Mouse (Mus musculus): ENCODE measurements around the gene Unc5a. TPM values are rescaled to one million over a fixed set of nuclear protein-coding genes. Genes with fewer than 3 reads are reported as not detected.
A peak's percentile ranks its signal among the peaks of the same experiment; 100 is the strongest.

The Unc5a gene
- total RNA-seq, 2 experiments from 2014 or later: 110 to 116 TPM

DNA sequence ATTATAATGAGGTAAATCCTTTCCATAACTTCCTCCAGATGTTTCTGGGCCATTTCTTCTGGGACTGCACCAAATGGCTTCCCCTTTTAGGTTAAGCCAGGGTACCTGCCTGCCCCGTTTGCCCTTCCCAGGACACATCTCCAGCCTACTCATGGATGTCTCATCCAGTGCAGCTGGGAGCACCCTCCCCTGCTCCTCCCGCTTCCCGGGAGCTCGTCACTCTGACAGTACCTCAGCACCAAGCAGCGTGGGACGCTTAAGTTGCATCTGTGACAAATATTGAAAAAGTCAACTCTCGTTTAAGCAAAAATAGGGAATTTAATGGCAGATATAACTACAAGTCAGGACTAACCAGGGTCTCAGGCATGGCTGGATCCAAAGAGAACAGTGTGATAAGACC lies 8.1 kb downstream of the Unc5a start:
- no peak overlapping the region for H3K4me3 ChIP-seq
- H3K27ac ChIP-seq: no peak overlapping the region
- intact Hi-C loops (cut with DNase I): no loop called here
- DNase-seq (ENCODE audit: extremely low spot score in 1 of 2, low spot score in 2 of 2): no peak
- TF ChIP-seq CTCF (IDR thresholded peaks at IDR 0.05): no peak

DNA sequence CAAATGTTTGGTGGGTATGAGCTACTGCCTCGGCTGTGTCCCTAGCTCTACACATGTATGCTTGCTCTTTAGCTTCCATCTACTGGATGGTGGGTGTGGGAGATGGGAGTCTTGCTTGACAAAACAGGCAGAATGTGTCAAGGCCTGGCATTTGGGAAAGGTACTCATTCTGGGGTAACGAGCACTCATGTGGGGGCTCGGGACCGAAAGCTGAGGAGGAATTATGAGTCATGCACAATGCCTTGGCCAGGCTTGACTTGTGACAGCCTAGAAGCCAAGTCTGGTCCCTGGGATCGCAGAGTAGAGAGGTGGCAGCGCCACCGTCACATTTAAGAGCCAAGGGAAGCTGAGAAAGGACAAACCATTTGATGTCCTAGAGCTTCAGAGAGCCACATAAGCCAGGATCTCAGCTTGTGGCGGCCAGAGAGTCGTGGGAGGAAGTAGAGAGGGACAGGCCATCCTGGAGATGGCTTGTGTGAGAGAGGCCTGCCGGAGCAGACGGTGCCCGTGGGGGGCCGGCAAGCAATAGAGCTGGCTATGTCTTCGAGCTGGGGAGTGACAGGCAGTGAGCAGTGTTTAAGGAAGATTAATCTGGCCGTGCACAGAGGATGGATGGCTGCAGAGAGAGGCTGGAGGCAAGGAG lies 10.0 kb downstream of the Unc5a start:
- intact Hi-C loops (cut with DNase I): loop anchor here (2.0 kb wide), 1 partner anchor 42 kb away; no protein-coding TSS in a partner anchor
- Histone ChIP-seq H3K27ac (peak overlapping the region; percentile 67; the same call in 1 of the 2 replicates), H3K4me3 (no peak overlapping the region)
- TF ChIP-seq CTCF (IDR thresholded peaks at IDR 0.05): no peak
- DNase-seq (ENCODE audit: extremely low spot score in 1 of 2, low spot score in 2 of 2): no peak

- DNase-seq (ENCODE audit: extremely low spot score in 1 of 2, low spot score in 2 of 2): no peak
- intact Hi-C loops (cut with DNase I): loop anchor here (2.0 kb wide), 1 partner anchor 41 kb away; no protein-coding TSS in a partner anchor
- no peak overlapping the region for H3K27ac ChIP-seq
- H3K4me3 ChIP-seq: no peak overlapping the region
- TF ChIP-seq CTCF (IDR thresholded peaks at IDR 0.05): no peak
Observed at GRCm38 (mm10) chr13:54959842-54960241, 10.6 kb downstream of the Unc5a start.

DNA sequence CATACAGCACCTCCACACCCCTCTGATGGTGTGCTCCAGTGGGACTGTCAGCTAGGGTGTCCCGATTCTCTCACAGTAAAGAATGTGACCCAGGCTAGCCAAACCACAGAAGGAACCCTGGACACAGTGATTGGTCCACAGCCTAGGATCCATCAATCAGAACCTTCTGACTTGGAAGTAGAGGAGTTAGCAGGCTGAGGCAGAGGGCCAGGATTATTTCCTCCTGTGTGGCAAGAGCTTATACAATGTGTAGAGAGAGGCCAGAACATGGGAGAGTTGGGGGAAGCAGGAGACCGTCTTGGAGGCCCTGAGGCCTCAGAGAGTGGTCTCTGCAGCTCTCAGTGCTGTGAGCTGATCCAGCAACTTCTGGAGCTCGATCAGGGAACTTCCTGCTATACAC lies 11.3 kb downstream of the Unc5a start:
- no peak overlapping the region for H3K27ac ChIP-seq
- no peak overlapping the region for H3K4me3 ChIP-seq
- TF ChIP-seq CTCF (IDR thresholded peaks at IDR 0.05): no peak
- no peak for DNase-seq (ENCODE audit: extremely low spot score in 1 of 2, low spot score in 2 of 2)
- intact Hi-C loops (cut with DNase I): no loop called here

- no peak overlapping the region for H3K4me3 ChIP-seq
- H3K27ac ChIP-seq: no peak overlapping the region
- peak; percentile 49 for TF ChIP-seq CTCF (IDR thresholded peaks at IDR 0.05)
- no peak for DNase-seq (ENCODE audit: extremely low spot score in 1 of 2, low spot score in 2 of 2)
- intact Hi-C loops (cut with DNase I): no loop called here
Observed at GRCm38 (mm10) chr13:54965256-54965655, 16.0 kb downstream of the Unc5a start.

DNA sequence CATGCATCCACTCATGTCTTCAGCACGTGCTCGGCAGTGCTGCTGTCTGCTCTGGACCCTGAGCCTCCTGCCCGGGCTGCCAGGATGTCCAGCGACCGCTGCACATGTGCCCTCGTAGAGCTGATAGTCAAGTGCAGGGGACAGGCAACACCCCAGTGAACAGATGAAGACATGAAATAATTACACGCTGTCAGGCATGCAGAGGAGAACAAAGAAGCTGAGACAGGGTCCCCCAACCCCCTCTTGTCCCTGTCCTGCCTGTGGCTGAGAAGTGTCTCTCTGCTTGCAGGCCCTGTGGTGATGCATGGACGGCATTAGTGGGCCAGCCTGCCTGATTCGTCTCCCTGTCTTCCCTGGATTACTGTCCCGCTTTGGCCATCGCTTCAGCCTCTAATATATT lies 18.3 kb downstream of the Unc5a start:
- H3K27ac ChIP-seq: no peak overlapping the region
- TF ChIP-seq CTCF (IDR thresholded peaks at IDR 0.05): no peak
- intact Hi-C loops (cut with DNase I): no loop called here

GRCm38 (mm10) chr13:54968636-54969035 lies 19.4 kb downstream of the Unc5a start:
- Histone ChIP-seq H3K27ac (no peak overlapping the region), H3K4me3 (no peak overlapping the region)
- TF ChIP-seq CTCF (IDR thresholded peaks at IDR 0.05): no peak
- DNase-seq (ENCODE audit: extremely low spot score in 1 of 2, low spot score in 2 of 2): no peak
- intact Hi-C loops (cut with DNase I): no loop called here

More for the DNA sequence above, 18.3 kb downstream of the Unc5a start:
- no peak overlapping the region for H3K4me3 ChIP-seq
- no peak for DNase-seq (ENCODE audit: extremely low spot score in 1 of 2, low spot score in 2 of 2)

DNA sequence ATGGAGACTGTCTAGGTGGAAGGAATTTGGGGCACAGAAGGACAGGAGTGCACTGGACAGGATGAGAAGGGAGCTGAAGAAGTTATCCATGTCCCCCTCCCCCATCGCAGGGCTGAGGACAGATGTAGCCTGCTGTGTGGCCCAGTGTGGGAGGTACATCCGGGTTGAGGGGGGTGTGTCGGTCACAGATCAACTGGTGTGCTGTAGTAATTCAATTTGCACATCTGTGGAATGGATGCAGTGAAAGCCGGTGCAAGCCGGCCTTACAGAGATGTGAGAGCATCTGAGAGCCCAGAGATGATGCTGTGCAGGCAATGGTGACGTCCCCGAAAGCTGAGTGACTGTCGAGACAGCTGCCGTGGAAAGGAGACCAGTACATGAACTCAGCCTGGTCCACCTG lies 20.3 kb downstream of the Unc5a start:
- TF ChIP-seq CTCF (IDR thresholded peaks at IDR 0.05): no peak
- intact Hi-C loops (cut with DNase I): no loop called here
- no peak overlapping the region for H3K27ac ChIP-seq
- DNase-seq (ENCODE audit: extremely low spot score in 1 of 2, low spot score in 2 of 2): no peak
- H3K4me3 ChIP-seq: no peak overlapping the region

- intact Hi-C loops (cut with DNase I): no loop called here
- no peak for DNase-seq (ENCODE audit: extremely low spot score in 1 of 2, low spot score in 2 of 2)
- no peak for TF ChIP-seq CTCF (IDR thresholded peaks at IDR 0.05)
- H3K4me3 ChIP-seq: no peak overlapping the region
- H3K27ac ChIP-seq: no peak overlapping the region
Observed at GRCm38 (mm10) chr13:54970521-54971247, 21.5 kb downstream of the Unc5a start.

DNA sequence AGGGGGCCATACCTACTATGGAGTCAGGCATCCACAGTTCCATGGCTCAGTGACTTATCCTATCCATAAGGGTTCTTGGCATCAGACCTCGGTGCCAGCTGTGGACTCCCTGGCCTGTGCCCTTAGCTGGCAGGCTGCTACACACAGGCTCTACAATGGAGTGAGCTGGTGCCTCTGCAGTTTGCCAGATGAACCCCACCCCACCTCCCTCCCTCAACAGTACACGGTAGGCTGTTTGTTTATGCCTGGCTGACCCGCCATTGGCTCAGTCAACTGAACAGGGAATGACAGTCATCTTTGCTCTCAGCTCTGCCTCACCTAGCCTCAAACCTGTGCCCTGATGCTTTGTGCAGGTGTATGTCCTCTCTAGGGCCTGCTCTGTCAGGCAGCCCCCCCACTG lies 26.3 kb downstream of the Unc5a start:
- intact Hi-C loops (cut with DNase I): no loop called here
- Histone ChIP-seq H3K27ac (no peak overlapping the region), H3K4me3 (no peak overlapping the region)
- TF ChIP-seq CTCF (IDR thresholded peaks at IDR 0.05): no peak
- no peak for DNase-seq (ENCODE audit: extremely low spot score in 1 of 2, low spot score in 2 of 2)

GRCm38 (mm10) chr13:54978804-54979203 lies 29.6 kb downstream of the Unc5a start:
- no peak for DNase-seq (ENCODE audit: extremely low spot score in 1 of 2, low spot score in 2 of 2)
- Histone ChIP-seq H3K4me3 (no peak overlapping the region), H3K27ac (no peak overlapping the region)
- TF ChIP-seq CTCF (IDR thresholded peaks at IDR 0.05): no peak
- intact Hi-C loops (cut with DNase I): no loop called here

GRCm38 (mm10) chr13:54980957-54981356 lies 31.7 kb downstream of the Unc5a start:
- no peak for TF ChIP-seq CTCF (IDR thresholded peaks at IDR 0.05)
- intact Hi-C loops (cut with DNase I): no loop called here
- no peak overlapping the region for H3K4me3 ChIP-seq
- DNase-seq (ENCODE audit: extremely low spot score in 1 of 2, low spot score in 2 of 2): peak in 1 of 2 experiments; percentile 43
- no peak overlapping the region for H3K27ac ChIP-seq

- no peak for DNase-seq (ENCODE audit: extremely low spot score in 1 of 2, low spot score in 2 of 2)
- H3K4me3 ChIP-seq: no peak overlapping the region
- TF ChIP-seq CTCF (IDR thresholded peaks at IDR 0.05): no peak
- H3K27ac ChIP-seq: no peak overlapping the region
- intact Hi-C loops (cut with DNase I): no loop called here
Observed at GRCm38 (mm10) chr13:54983001-54983400, 33.8 kb downstream of the Unc5a start.

Data from left cerebral cortex, adult 2 months (tissue).